Mouse (Mus musculus) telencephalon, adult 2 months (tissue): ENCODE measurements around the gene Hoxd13.
A peak's percentile ranks its signal among the peaks of the same experiment; 100 is the strongest.

ENCODE experiments used
- DNase-seq: peaks from one replicate; pipeline ENCODE4 v3.0.0-alpha.2; 2011; ENCODE audit warnings: low read depth, low spot score

The Hoxd13 gene

DNA sequence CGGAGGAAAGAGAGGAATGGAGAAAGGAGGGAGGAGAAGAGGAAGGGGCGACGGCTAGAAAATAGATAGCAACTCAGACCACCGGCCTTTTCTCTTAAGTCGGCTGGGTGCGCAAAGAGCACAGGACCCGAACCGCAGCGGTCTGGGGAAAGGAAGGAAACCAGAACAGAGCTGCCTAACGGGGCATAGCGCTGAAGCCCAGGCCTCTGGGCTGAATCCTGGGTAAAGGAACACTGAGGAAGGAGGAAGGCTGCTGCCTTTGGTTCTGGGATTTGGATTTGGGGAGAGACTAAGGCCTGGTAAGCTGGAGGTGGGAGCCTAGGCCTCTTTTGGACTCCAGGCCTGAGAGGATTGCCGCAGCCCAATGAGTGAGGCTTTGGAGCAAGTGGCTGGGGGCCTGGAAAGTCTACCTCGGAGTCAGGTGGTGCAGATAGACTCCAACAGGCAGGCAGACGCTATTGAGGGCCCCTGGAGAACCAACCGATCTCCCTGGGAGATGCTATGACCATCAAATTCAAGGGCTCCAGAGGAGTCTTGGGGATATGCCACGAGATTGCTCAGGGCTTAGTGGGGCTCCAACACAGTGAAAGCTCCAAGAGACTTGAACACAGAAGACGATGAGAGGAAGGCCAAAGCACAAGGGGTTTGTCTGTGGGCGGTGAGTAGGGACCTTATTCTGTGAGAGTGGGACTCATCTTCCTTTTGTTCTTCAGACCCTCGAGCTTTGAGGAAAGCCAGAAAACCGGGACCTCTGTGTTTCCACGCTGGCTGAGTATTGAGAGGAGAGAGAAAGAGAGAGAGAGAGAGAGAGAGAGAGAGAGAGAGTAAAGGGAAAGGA is 12.7 kb downstream of the Hoxd13 start:
- no peak for DNase-seq

DNA sequence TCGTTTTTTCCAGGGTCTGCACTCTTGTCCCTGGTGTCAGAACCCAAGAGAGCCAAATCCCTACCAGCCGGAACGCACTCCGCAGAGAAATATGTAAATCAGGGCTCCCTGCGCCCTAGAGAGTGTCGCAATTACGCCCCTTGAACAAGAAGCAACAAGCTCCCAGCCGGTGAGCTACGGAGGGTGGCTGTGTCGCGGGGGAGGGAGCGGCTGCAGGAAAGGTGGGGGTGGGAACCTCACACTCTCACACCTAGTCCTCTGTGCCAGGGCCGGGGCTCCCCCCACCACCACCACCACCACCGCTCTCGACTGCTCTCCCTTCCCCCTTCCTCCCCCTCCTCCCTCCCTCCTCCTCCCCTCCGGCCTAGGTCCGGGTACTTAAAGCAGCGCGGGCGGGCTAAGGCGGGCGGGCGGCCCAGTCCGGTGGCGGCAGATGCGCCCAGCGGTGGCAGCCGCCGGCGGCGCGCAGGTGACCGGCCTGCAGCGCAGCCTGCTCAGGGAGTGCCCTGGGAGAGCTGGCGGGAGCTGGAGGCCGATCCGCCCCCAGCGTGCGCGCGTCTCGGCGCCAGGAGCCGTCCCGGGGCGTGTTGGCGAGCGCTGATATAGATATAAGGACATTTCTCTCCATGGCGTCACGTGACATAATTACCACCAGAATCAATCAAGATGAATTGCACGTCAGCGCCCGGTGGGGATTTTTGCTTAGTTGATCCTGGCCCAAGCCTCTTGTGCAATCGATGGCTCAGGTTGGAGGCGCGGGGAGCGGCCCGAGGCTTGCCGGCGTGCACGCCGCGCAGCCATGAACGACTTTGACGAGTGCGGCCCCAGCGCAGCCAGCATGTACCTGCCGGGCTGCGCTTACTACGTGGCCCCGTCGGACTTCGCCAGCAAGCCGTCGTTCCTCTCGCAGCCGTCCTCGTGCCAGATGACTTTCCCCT is 13.8 kb downstream of the Hoxd13 start:
- DNase-seq, result no peak

- no peak for DNase-seq
Measured at GRCm38 (mm10) chr2:74682796-74683195, 14.7 kb downstream of the Hoxd13 start.

DNA sequence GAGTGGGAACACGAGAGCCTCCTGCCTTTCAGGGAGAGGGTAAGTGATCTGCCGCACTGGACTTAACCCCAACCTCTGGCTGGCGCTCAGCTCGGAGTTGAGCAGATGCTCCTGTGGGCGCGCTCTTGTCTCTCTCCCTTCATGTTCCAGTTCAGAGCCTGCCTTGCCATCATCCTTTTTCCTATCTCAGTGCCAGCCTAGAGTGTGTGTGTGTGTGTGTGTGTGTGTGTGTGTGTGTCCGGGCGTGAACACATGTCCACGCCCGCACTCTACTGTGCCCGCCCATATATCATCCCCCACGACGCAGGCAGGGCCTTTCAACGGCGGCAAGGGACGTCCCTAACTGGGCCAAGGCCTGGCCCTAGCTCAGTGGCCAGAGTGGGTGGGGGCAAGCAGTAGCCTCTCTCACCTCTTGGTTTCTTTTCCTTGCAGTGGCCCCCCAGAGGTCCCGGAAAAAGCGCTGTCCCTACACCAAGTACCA is 15.4 kb downstream of the Hoxd13 start:
- no peak for DNase-seq

DNA sequence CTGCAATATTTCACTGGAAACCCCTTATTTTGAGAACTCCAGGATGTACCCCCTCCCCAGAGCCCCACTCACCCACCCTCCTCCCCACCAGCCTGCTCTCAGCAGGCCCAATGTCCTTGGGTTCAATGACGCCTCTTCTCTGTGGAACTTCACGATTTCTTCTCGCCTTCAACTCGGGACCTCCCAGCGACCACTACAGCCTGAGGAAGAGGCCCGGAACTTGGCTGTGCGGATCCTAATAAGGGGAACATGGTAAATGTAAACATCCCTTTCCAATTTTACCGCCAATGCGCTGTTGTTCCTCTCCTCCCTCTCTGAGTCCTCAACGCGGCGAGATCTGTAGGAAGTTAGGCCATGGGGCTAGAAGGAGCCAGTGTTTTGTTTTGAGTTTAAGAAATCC is 16.0 kb downstream of the Hoxd13 start:
- no peak for DNase-seq

GRCm38 (mm10) chr2:74685059-74685603 is 17.0 kb downstream of the Hoxd13 start:
- DNase-seq, result no peak

- DNase-seq, result peak; percentile 31
Measured at GRCm38 (mm10) chr2:74686301-74686987, 18.3 kb downstream of the Hoxd13 start.

GRCm38 (mm10) chr2:74686988-74687697 is 19.0 kb downstream of the Hoxd13 start:
- DNase-seq, result no peak

DNA sequence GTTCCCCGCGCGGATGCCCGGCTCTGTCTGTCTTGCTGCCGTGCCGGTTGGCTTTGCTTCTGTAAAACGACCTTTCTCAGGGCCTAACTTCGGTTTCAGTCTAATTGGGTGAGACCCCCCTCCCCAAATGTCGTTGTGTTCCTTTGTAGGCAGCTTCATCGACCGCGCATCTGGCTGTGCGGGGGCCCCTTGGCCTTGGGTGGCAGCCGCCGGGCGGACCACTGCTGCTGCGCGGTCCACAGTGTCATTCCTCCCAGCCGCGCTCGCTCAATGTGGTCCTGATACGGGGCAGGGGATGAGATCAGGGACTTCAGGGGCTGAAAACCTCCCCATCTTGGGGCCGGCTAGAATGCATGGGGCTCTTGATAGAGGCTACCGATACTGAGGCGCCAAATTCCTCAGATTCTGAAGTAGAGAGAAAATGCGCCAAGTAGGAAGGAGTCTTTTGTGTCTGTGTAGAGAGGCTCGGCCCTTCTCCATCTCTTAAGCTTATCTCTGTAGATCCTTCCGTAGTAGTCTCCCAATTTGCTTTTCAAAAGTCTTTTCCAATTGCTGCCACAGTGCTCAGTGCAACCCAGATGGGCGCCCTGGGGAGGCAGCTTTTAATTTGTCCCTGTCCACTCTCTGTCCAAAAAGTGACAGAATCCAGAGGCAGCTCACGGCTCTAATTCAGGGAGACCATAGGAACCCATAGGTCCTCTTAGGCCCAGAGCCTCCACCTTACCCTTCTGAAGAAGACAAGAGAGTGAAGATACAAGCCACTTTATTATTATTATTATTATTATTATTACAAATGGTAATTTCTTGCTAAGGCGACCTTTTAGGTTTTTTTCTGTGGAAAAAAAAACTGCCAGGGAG is 19.8 kb downstream of the Hoxd13 start:
- DNase-seq, result no peak

- DNase-seq, result no peak
Measured at GRCm38 (mm10) chr2:74688795-74689573, 20.9 kb downstream of the Hoxd13 start.

DNA sequence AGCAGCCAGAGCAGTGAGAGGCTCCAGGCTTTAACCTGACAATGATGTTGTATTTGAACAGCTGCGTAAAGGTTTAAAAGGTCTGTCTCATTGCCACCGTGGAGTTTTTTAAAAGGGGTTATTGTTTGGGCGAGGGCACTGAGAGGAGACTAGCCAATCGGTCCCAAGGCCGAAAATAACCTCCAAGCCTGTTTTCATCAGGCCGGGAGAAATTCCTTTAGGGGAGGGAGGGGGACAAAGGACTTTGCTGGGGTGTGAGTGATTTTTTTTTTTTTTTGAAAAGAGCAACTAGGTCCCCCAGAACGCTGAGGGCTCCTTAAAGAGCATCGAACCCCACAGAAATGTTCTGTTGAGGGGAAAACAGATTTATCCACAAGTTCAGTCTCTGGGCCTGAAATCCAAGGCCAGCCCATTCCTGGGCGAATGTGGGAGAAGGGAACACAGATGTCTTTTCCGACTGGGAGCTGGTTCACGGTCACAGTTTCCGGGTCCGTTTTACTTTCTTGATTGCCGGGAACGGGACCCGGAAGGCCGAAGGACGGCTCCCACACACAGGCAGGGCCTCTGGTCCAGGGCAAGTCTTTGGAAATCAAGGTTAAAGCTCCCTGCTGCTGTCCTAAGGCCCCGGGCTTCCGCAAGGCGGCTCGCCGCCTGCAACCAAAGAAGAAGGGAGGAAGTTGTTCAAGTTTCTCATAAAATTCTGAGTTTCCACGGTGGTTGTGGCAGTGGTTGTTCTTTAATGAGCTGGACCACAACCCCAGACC is 21.6 kb downstream of the Hoxd13 start:
- DNase-seq, result no peak

GRCm38 (mm10) chr2:74690338-74690716 is 22.2 kb downstream of the Hoxd13 start:
- DNase-seq, result no peak

DNA sequence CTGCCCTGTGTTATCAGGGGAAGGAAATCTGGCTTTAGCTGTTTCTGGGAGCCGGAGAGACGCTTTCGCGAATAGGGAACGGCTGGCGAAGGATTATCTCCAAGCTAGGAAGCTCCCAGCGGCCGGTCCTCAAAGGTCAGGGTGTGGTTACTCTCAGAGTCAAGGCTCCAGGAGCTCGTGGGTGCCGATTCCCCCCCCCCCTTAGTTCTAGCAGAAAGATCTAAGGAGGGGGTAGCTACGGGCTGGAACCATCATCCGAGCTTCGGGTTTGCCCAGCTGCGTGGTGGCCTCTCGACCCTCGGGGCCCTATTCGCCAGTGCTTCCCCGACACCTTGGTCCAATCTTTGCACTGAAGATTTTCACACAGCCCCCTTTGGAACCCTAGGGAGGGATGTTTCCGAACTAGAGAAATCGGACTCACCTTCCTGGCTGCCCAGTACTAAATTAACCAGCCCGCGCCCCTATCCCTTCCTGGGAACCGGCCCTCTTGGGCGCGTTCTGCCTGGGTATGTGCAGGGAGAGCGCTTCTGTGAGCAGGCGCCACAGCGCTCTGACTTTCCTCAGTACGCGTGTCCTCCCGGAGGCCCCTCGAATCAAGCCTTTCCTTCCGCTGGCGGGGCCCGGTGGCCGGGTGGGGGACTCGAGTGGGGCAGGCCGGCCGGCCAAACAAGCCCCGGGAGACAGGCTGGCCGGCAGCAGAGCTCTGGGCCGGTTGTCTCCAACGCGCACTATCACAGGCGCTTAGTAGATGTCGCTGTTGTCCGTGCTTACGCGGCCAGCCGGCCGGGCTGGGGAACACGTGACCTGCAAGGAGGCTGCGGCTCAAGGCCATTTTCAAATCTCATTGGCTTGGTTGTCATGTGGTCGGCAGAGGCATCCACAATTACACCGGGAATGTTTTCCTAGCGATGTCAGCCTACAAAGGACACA is 23.2 kb downstream of the Hoxd13 start, which contains the start of gene Hoxd10:
Hoxd10 (plus strand) TSS at position 903 of the 930 bp plus-strand sequence.
- no peak for DNase-seq

DNA sequence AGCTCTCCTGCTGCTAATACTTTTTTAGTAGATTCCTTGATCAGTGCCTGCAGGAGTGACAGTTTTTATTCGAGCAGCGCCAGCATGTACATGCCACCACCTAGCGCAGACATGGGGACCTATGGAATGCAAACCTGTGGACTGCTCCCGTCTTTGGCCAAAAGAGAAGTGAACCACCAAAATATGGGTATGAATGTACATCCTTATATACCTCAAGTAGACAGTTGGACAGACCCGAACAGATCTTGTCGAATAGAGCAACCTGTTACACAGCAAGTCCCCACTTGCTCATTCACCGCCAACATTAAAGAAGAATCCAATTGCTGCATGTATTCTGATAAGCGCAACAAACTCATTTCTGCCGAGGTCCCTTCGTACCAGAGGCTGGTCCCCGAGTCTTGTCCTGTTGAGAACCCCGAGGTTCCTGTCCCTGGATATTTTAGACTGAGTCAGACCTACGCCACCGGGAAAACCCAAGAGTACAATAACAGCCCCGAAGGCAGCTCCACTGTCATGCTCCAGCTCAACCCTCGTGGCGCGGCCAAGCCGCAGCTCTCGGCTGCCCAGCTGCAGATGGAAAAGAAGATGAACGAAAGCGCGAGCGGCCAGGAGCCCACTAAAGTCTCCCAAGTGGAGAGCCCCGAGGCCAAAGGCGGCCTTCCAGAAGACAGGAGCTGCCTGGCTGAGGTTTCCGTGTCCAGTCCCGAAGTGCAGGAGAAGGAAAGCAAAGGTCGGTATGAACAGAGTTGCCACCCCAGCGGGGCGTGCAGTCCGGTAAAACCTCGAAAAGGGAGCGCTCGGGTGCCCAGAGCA is 24.1 kb downstream of the Hoxd13 start:
- no peak for DNase-seq

DNA sequence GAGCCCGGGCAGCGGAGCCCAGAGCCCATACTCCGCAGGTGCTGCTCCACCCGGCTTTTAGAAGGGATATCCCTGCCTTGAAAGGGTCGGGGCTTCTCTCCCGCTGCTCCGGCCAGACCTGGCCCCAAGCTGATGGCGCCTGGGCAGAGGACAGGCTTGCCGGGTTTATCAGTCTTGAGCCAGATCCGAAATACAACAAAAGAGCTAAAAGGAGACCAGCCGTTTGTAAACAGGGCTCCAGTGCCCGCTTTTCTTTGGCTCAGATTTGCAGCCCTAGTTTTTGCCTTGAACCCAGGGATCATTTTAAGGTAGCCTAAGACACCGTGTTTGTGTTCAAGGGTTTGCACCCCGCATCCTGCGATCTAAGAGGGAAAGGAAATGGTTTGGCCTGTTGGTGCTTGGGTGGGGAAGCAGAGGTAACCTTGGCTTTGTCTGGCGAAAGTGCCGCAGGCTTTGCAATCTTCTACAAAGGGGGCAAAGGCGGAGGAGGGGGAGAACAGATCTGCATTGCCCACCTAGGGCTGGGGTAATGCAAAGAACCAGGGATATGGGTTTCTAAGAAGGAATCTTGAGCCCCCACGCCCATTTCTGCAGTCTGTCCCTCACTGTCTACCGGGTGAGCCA is 24.8 kb downstream of the Hoxd13 start:
- DNase-seq, result no peak

DNA sequence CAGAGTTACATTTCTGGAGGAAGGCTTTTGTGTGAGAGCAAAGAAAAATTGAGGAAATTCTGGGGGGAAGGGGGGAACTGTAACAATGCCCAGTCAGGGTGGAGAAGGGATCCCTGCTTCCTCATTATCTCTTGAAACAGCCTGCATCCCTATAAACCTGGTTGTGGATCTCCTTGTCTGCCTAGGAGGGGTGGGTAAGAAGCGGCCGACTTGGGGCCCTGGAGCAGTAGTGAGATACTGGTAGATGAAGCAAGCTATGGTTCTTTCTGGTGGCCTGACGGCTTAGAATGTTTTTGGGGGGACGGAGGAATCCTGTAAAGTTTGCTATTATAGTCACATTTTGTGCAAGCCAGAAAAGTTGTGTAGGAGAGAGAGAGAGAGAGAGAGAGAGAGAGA is 25.3 kb downstream of the Hoxd13 start:
- DNase-seq, result no peak
